Mouse (Mus musculus) lung, embryonic 14.5 days (tissue): ENCODE results near the gene Susd1. TPM values are rescaled to one million over a fixed set of nuclear protein-coding genes. Genes with fewer than 3 reads are reported as not detected.
A peak's percentile ranks its signal among the peaks of the same experiment; 100 is the strongest.

ENCODE experiments used
- ATAC-seq: fragments of 200-750 bp; cut with Nextera tagmentation; 2 replicates; pipeline ENCODE4 v1.8.0; 2017; ENCODE audit warnings: mild to moderate bottlenecking, moderate TSS enrichment, moderate library complexity; ENCODE audit not compliant: insufficient read depth
- DNase-seq: peaks from one replicate; pipeline ENCODE4 v3.0.0-alpha.2; 2015
- H3K27ac ChIP-seq: fragments of 300-500 bp; sonication (generic); 2 replicates; pipeline ENCODE4 v1.5.1; 2014; ENCODE audit warnings: low read depth, mild to moderate bottlenecking, moderate library complexity
- H3K27me3 ChIP-seq: fragments of 300-500 bp; sonication (generic); 2 replicates; pipeline ENCODE4 v1.6.1; 2014; ENCODE audit warnings: low read length, control low read depth; ENCODE audit not compliant: insufficient read depth
- H3K36me3 ChIP-seq: fragments of 300-500 bp; sonication (generic); 2 replicates; pipeline ENCODE4 v1.6.1; 2014; ENCODE audit warnings: control low read depth; ENCODE audit not compliant: insufficient read depth
- H3K4me1 ChIP-seq: fragments of 300-500 bp; sonication (generic); 2 replicates; pipeline ENCODE4 v1.6.1; 2014; ENCODE audit warnings: antibody characterized with exemption, control low read depth; ENCODE audit not compliant: insufficient read depth
- H3K4me2 ChIP-seq: fragments of 300-500 bp; sonication (generic); 2 replicates; pipeline ENCODE4 v1.6.1; 2014; ENCODE audit warnings: mild to moderate bottlenecking
- H3K4me3 ChIP-seq: fragments of 300-500 bp; sonication (generic); 2 replicates; pipeline ENCODE4 v1.5.1; 2014; ENCODE audit warnings: low read depth, low read length
- H3K9ac ChIP-seq: fragments of 300-500 bp; sonication (generic); 2 replicates; pipeline ENCODE4 v1.6.1; 2014
- H3K9me3 ChIP-seq: fragments of 300-500 bp; sonication (generic); 2 replicates; pipeline ENCODE4 v1.6.1; 2016; ENCODE audit warnings: low read depth, low read length, control low read depth
- CTCF ChIP-seq: IDR thresholded peaks from 2 replicates; pipeline ENCODE4 v1.5.1; 2016; ENCODE audit warnings: antibody characterized with exemption, low read depth
- WGBS: fragments of 180-500 bp; shearing (Covaris S2); extraction: QIAGEN DNeasy Blood & Tissue Kit; methylation state at CpG from one replicate; pipeline ENCODE4 v1.1.7; 2014; 5-methylcytosine and 5-hydroxymethylcytosine counted together
- polyA plus RNA-seq: library from polyadenylated mRNA; unstranded; fragments of >200 nt; fragmentation: Nextera tagmentation; extraction: Ambion mirVana; gene quantifications from 2 replicates; pipeline ENCODE4 v1.2.1, GENCODE M21; 2014

The Susd1 gene
- polyA plus RNA-seq, 1 experiment from 2014 or later: 5.1 TPM

- Histone ChIP-seq H3K36me3 (no peaks in the 10 kb centered on the region), H3K27ac (0 out of 2 replicates have a peak overlapping the region, but pooled peaks have one; percentile 25), H3K9me3 (no peaks in the 10 kb centered on the region), H3K4me3 (no peak overlapping the region), H3K4me1 (no peaks in the 10 kb centered on the region), H3K27me3 (no peaks in the 10 kb centered on the region), H3K4me2 (no peak overlapping the region), H3K9ac (no peak overlapping the region)
- peak; percentile 64 for DNase-seq
- WGBS: 70% methylated on average over 6 of the region's 6 CpGs
- no peak for TF ChIP-seq CTCF
- peak; percentile 27; the same call in 1 of the 2 replicates for ATAC-seq
Observed at GRCm38 (mm10) chr4:59450234-59450854, 11.9 kb upstream of the Susd1 start.

GRCm38 (mm10) chr4:59447296-59447695, 8.9 kb upstream of the Susd1 start:
- no peak overlapping the region for H3K4me2 ChIP-seq
- 0 out of 2 replicates have a peak overlapping the region, but pooled peaks have one; percentile 3 for H3K27ac ChIP-seq
- DNase-seq (no peak), ATAC-seq (peak; percentile 28; the same call in 1 of the 2 replicates)
- 81% methylated on average over 1 of the region's 1 CpGs for WGBS
- no peak overlapping the region for H3K4me3 ChIP-seq
- no peaks in the 10 kb centered on the region for H3K36me3 ChIP-seq
- H3K9me3 ChIP-seq: no peaks in the 10 kb centered on the region
- H3K9ac ChIP-seq: no peak overlapping the region
- no peak for TF ChIP-seq CTCF
- H3K4me1 ChIP-seq: no peaks in the 10 kb centered on the region
- H3K27me3 ChIP-seq: no peaks in the 10 kb centered on the region

GRCm38 (mm10) chr4:59445516-59445915, 7.1 kb upstream of the Susd1 start:
- WGBS: 34% methylated on average over 6 of the region's 6 CpGs

GRCm38 (mm10) chr4:59444994-59445393, 6.6 kb upstream of the Susd1 start:
- no peaks in the 10 kb centered on the region for H3K9me3 ChIP-seq
- no peak overlapping the region for H3K9ac ChIP-seq
- DNase-seq (no peak), ATAC-seq (no peak)
- no peaks in the 10 kb centered on the region for H3K4me1 ChIP-seq
- no peaks in the 10 kb centered on the region for H3K27me3 ChIP-seq
- H3K27ac ChIP-seq: no peak overlapping the region
- no peaks in the 10 kb centered on the region for H3K36me3 ChIP-seq
- no peak for TF ChIP-seq CTCF
- no peak overlapping the region for H3K4me3 ChIP-seq
- no peak overlapping the region for H3K4me2 ChIP-seq
- 52% methylated on average over 3 of the region's 3 CpGs for WGBS

More at GRCm38 (mm10) chr4:59445516-59445915, 7.1 kb upstream of the Susd1 start:
- Histone ChIP-seq H3K9me3 (no peaks in the 10 kb centered on the region), H3K27ac (no peak overlapping the region), H3K4me2 (no peak overlapping the region), H3K9ac (no peak overlapping the region), H3K4me3 (no peak overlapping the region), H3K27me3 (no peaks in the 10 kb centered on the region), H3K36me3 (no peaks in the 10 kb centered on the region), H3K4me1 (no peaks in the 10 kb centered on the region)
- DNase-seq: peak; percentile 59
- no peak for ATAC-seq
- TF ChIP-seq CTCF: no peak

- no peak for DNase-seq
- no peak overlapping the region for H3K9ac ChIP-seq
- ATAC-seq: no peak
- no peak overlapping the region for H3K4me3 ChIP-seq
- H3K9me3 ChIP-seq: no peaks in the 10 kb centered on the region
- 59% methylated on average over 4 of the region's 4 CpGs for WGBS
- H3K4me2 ChIP-seq: no peak overlapping the region
- no peaks in the 10 kb centered on the region for H3K4me1 ChIP-seq
- H3K27ac ChIP-seq: no peak overlapping the region
- no peak for TF ChIP-seq CTCF
- H3K27me3 ChIP-seq: no peaks in the 10 kb centered on the region
- H3K36me3 ChIP-seq: no peaks in the 10 kb centered on the region
Observed at GRCm38 (mm10) chr4:59444085-59444484, 5.7 kb upstream of the Susd1 start.

- Histone ChIP-seq H3K4me2 (no peak overlapping the region), H3K36me3 (no peaks in the 10 kb centered on the region), H3K4me3 (no peak overlapping the region), H3K9me3 (no peaks in the 10 kb centered on the region; the same call in 1 of the 2 replicates), H3K27me3 (no peaks in the 10 kb centered on the region), H3K4me1 (no peaks in the 10 kb centered on the region), H3K9ac (no peak overlapping the region), H3K27ac (no peak overlapping the region)
- no peak for ATAC-seq
- TF ChIP-seq CTCF: no peak
- 61% methylated on average over 1 of the region's 1 CpGs for WGBS
- no peak for DNase-seq
Observed at GRCm38 (mm10) chr4:59441265-59441664, 2.8 kb upstream of the Susd1 start.

GRCm38 (mm10) chr4:59439960-59440359, 1.5 kb upstream of the Susd1 start:
- H3K4me2 ChIP-seq: no peak overlapping the region
- no peaks in the 10 kb centered on the region for H3K36me3 ChIP-seq
- TF ChIP-seq CTCF: no peak
- no peaks in the 10 kb centered on the region for H3K4me1 ChIP-seq
- no peak for ATAC-seq
- no peaks in the 10 kb centered on the region; the same call in 1 of the 2 replicates for H3K9me3 ChIP-seq
- no peaks in the 10 kb centered on the region for H3K27me3 ChIP-seq
- 54% methylated on average over 2 of the region's 2 CpGs for whole genome bisulfite sequencing
- no peak overlapping the region for H3K27ac ChIP-seq
- no peak for DNase-seq
- H3K9ac ChIP-seq: no peak overlapping the region
- H3K4me3 ChIP-seq: no peak overlapping the region
